Mouse (Mus musculus): ENCODE results near the gene Ddost.
"Not testable (repeated sequence)": the region's sequence is repeated elsewhere in the genome, so short reads cannot be mapped to it uniquely, and the experiment has no call there.

- TF ChIP-seq CTCF (IDR thresholded peaks at IDR 0.05; ENCODE audit: low read depth, low read length); POLR2A (IDR thresholded peaks at IDR 0.05; ENCODE audit: insufficient read depth, low read length): not testable (repeated sequence)
Measured at GRCm38 (mm10) chr4:138327155-138327554, 22.6 kb downstream of the Ddost start.
